Mouse (Mus musculus) heart, postnatal 0 days (tissue): ENCODE data around the gene Ylpm1. TPM values are rescaled to one million over a fixed set of nuclear protein-coding genes. Genes with fewer than 3 reads are reported as not detected.
A peak's percentile ranks its signal among the peaks of the same experiment; 100 is the strongest.

ENCODE experiments used
- ATAC-seq: fragments of 200-750 bp; cut with Nextera tagmentation; 2 replicates; pipeline ENCODE4 v1.8.0; 2017; ENCODE audit warnings: low read depth, moderate number of reproducible peaks, moderate library complexity; ENCODE audit not compliant: insufficient read depth
- DNase-seq: peaks from one replicate; pipeline ENCODE4 v3.0.0-alpha.2; 2016; ENCODE audit warnings: low spot score
- H3K27ac ChIP-seq: fragments of 300-500 bp; sonication (generic); 2 replicates; pipeline ENCODE4 v1.5.1; 2014; ENCODE audit warnings: low read depth, mild to moderate bottlenecking
- H3K27me3 ChIP-seq: fragments of 300-500 bp; sonication (generic); 2 replicates; pipeline ENCODE4 v1.6.1; 2014; ENCODE audit warnings: low read length, mixed read lengths; ENCODE audit not compliant: control insufficient read depth, insufficient read depth
- H3K36me3 ChIP-seq: fragments of 300-500 bp; sonication (generic); replicated peaks from 2 replicates; pipeline ENCODE4 v1.6.1; 2014; ENCODE audit warnings: low read length, mixed read lengths; ENCODE audit not compliant: control insufficient read depth, insufficient read depth
- H3K4me1 ChIP-seq: fragments of 300-500 bp; sonication (generic); 2 replicates; pipeline ENCODE4 v1.6.1; 2014; ENCODE audit warnings: antibody characterized with exemption; ENCODE audit not compliant: control insufficient read depth, insufficient read depth
- H3K4me2 ChIP-seq: fragments of 300-500 bp; sonication (generic); 2 replicates; pipeline ENCODE4 v1.6.1; 2014; ENCODE audit warnings: low read depth, mild to moderate bottlenecking, low read length, moderate library complexity
- H3K4me3 ChIP-seq: fragments of 300-500 bp; sonication (generic); 2 replicates; pipeline ENCODE4 v1.5.1; 2014; ENCODE audit warnings: low read depth, low read length
- H3K9ac ChIP-seq: fragments of 300-500 bp; sonication (generic); replicated peaks from 2 replicates; pipeline ENCODE4 v1.6.1; 2014; ENCODE audit warnings: low read depth, low read length, mixed read lengths
- H3K9me3 ChIP-seq: fragments of 300-500 bp; sonication (generic); replicated peaks from 2 replicates; pipeline ENCODE4 v1.6.1; 2016; ENCODE audit warnings: low read length; ENCODE audit not compliant: control insufficient read depth
- CTCF ChIP-seq: IDR thresholded peaks from 2 replicates; pipeline ENCODE4 v1.5.1; 2016; ENCODE audit warnings: antibody characterized with exemption, control low read depth, low read depth
- EP300 ChIP-seq: IDR thresholded peaks from 2 replicates; pipeline ENCODE4 v1.6.1; 2016; ENCODE audit warnings: antibody characterized with exemption, low read depth
- WGBS: fragments of 180-500 bp; shearing (Covaris S2); extraction: QIAGEN DNeasy Blood & Tissue Kit; methylation state at CpG from one replicate; pipeline ENCODE4 v1.1.7; 2014; 5-methylcytosine and 5-hydroxymethylcytosine counted together
- polyA plus RNA-seq: library from polyadenylated mRNA; unstranded; fragments of >200 nt; fragmentation: Nextera tagmentation; extraction: Ambion mirVana; gene quantifications from 2 replicates; pipeline ENCODE4 v1.2.1, GENCODE M21; 2015
- total RNA-seq: library from RNA; depleted of rRNA; stranded (reverse); fragments of >200 nt; gene quantifications from 2 replicates; pipeline ENCODE4 v1.2.3, GENCODE M21; 2014; ENCODE audit warnings: low replicate concordance

Gene Ylpm1
- total and polyA plus RNA-seq, 2 experiments from 2014 or later = 10.5 to 14.7 TPM

GRCm38 (mm10) chr12:84969656-84970427 lies 26.3 kb upstream of the Ylpm1 start:
- Histone ChIP-seq H3K4me1 (peaks cover 16% of the 10 kb centered on the region; the same call in 1 of the 2 replicates), H3K4me3 (peak overlapping the region; percentile 89), H3K4me2 (peak overlapping the region; percentile 95), H3K9ac (peak overlapping the region; percentile 81), H3K36me3 (peaks cover 28% of the 10 kb centered on the region), H3K9me3 (no peaks in the 10 kb centered on the region), H3K27me3 (no peaks in the 10 kb centered on the region), H3K27ac (peak overlapping the region; percentile 58)
- 19% methylated on average over 15 of the region's 15 CpGs for WGBS
- ATAC-seq = no peak
- DNase-seq = no peak
- TF ChIP-seq CTCF (no peak), EP300 (no peak)

- no peaks in the 10 kb centered on the region for H3K9me3 ChIP-seq
- no peaks in the 10 kb centered on the region for H3K27me3 ChIP-seq
- WGBS = under 1% methylated on average over 41 of the region's 42 CpGs
- peaks cover 28% of the 10 kb centered on the region for H3K36me3 ChIP-seq
- peak within 1 kb of the TSS; percentile 58 for H3K27ac ChIP-seq
- peak within 1 kb of the TSS; percentile 89 for H3K4me3 ChIP-seq
- H3K4me2 ChIP-seq = peak within 1 kb of the TSS; percentile 95
- peaks cover 16% of the 10 kb centered on the region; the same call in 1 of the 2 replicates for H3K4me1 ChIP-seq
- DNase-seq (peak; percentile 90), ATAC-seq (peak; percentile 83)
- H3K9ac ChIP-seq = peak within 1 kb of the TSS; percentile 81
- no peak for TF ChIP-seq CTCF
- no peak for TF ChIP-seq EP300
Observed at GRCm38 (mm10) chr12:84970428-84971096, 25.6 kb upstream of the Ylpm1 start, which contains the start of the genes Fcf1 and Arel1. TSS of gene Fcf1 (plus strand) at chr12:84970897. TSS of gene Arel1 (minus strand) at chr12:84970900.

DNA sequence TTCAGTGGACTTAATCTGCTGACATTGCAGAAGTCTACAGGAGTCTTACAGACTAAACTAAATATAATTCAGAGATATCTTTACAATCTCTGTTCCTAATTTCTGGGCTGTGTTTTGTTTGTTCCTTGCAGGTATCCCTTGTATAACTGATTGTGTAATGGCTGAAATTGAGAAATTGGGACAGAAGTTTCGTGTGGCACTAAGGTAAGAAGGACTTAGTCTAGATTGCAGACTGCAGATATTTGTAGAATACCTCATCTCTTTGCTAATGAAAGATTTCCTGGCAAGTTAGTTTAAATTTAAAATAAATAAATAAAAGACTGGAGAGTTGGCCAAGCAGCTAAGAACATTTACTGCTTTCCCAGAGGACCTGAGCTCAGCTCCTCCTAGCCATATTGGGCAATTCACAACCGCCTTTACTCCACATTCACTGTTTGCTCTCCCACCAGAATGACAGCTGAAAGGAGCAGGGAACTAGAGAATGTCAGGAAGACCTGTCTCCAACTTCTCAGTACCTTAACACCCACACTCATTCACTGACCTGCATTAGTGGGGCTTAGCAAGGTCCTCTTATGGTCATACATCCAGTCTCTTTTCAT lies 16.8 kb upstream of the Ylpm1 start:
- no peak for TF ChIP-seq EP300
- TF ChIP-seq CTCF = no peak
- peaks cover 91% of the 10 kb centered on the region for H3K36me3 ChIP-seq
- H3K27me3 ChIP-seq = no peaks in the 10 kb centered on the region
- no peaks in the 10 kb centered on the region for H3K4me1 ChIP-seq
- DNase-seq (no peak), ATAC-seq (no peak)
- no peak overlapping the region for H3K4me2 ChIP-seq
- 91% methylated on average over 2 of the region's 2 CpGs for WGBS
- H3K9ac ChIP-seq = no peak overlapping the region
- no peak overlapping the region for H3K4me3 ChIP-seq
- no peak overlapping the region for H3K27ac ChIP-seq
- H3K9me3 ChIP-seq = no peaks in the 10 kb centered on the region

DNA sequence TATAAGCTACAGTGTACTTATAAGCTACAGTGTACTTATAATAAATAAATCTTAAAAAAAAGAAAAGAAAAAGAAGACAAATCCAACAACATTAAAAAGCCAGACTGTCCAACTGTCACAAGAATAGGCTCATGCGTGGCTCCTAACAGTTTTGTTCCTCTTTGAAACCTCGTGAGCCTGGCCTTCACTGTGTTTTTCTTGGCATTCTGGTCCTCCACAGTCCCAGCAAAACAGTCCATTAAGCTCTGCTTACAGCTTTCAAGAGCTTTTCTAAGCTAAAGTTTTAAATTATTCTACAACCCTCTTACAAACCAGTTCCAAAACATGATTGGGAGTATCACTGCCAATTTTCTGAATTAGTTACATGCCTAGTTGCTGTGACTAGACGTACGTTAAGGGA lies 6.7 kb upstream of the Ylpm1 start:
- Histone ChIP-seq H3K4me2 (no peak overlapping the region), H3K9ac (no peak overlapping the region), H3K4me1 (no peaks in the 10 kb centered on the region), H3K4me3 (no peak overlapping the region), H3K36me3 (0 out of 2 replicates have a peak, but pooled peaks cover 3% of the 10 kb centered on the region), H3K27ac (no peak overlapping the region), H3K9me3 (no peaks in the 10 kb centered on the region), H3K27me3 (no peaks in the 10 kb centered on the region)
- WGBS = 50% methylated on average over 4 of the region's 4 CpGs
- TF ChIP-seq EP300 = no peak
- TF ChIP-seq CTCF = no peak
- DNase-seq (no peak), ATAC-seq (no peak)

DNA sequence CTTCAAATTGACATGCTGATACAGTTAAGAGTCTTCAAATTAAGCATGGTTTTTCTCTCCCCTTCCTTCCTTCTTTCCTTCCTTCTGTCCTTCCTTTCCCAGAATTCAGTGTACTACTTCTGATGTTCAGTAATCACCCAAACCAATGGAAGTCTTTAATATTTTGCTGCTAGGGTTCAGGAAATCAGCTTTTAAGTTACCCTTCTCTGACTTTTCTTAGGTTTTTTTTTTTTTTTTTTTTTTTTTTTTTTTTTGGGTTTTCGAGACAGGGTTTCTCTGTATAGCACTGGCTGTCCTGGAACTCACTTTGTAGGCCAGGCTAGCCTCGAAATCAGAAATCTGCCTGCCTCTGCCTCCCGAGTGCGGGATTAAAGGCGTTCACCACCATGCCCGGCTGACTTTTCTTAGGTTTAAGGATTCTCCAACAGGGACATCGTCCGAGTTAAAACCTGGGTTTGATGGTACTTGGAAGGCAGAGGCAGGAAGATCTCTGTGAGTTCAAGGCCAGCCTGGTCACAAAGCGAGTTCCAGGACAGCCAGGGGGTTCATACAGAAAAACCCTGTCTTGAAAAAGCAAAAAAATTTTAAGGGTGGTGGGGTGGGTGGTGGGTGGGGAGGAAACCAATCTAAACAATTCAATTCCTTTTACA lies 884 bp upstream of the Ylpm1 start:
- Histone ChIP-seq H3K4me3 (peak overlapping the region; percentile 84), H3K36me3 (no peaks in the 10 kb centered on the region), H3K27me3 (no peaks in the 10 kb centered on the region), H3K9me3 (no peaks in the 10 kb centered on the region), H3K9ac (no peak overlapping the region), H3K27ac (0 out of 2 replicates have a peak overlapping the region, but pooled peaks have one; percentile 16), H3K4me2 (peak overlapping the region; percentile 94), H3K4me1 (peaks cover 23% of the 10 kb centered on the region)
- TF ChIP-seq EP300 = no peak
- no peak for TF ChIP-seq CTCF
- DNase-seq (no peak), ATAC-seq (no peak)
- WGBS = 93% methylated on average over 8 of the region's 9 CpGs
